Mouse (Mus musculus): ENCODE measurements around the gene Nps. TPM values are rescaled to one million over a fixed set of nuclear protein-coding genes. Genes with fewer than 3 reads are reported as not detected.

Gene Nps
- polyA plus RNA-seq, 1 experiment from 2014 or later = not detected

DNA sequence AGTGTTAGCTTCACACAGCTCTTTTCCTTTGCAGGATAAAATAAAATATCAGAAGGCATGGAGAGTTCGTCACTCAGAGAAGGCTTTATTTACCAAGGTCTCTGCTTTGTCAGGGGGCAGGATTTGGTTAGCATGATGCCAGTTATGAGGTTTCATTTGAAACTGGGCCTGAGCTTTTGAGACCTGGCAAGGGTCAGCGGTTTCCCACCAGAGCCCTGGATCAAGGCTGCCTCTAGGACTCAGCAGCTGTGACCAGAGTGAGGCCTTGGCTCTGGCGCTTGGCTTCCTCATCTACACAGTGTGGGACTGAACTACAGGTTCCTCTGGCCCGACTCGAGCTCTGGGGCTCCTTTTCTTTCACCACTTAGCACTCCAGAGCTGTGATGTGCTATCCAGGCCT is 12.5 kb downstream of the Nps start:
- Histone ChIP-seq H3K4me3 (ENCODE audit: inconsistent target) (no peak overlapping the region), H3K27ac (no peak overlapping the region), H3K79me2 (ENCODE audit: inconsistent target) (no peaks in the 10 kb centered on the region), H3K36me3 (ENCODE audit: inconsistent target) (no peaks in the 10 kb centered on the region)
- 84% methylated on average over 5 of the region's 5 CpGs for WGBS (ENCODE audit: missing documents)

DNA sequence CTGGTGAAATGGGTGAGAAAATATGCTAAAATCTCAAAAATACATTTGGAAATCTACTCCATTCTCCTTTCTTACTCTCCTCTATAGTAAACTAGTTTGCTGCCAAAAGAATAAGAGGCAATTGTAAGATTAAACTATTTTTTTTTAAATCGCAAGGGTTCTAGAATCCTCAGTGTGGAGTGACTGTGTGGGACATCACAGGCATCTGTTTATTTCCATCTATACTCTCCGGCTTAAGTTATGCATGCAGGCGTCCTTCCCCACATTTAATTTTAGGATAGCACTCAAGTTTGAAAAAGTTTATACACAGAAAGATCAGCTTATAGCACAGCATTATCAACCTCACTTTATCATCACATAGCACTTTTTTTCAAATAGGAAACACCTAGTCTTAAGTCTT is 24.7 kb downstream of the Nps start:
- H3K27ac ChIP-seq = no peak overlapping the region
- no peaks in the 10 kb centered on the region for H3K36me3 ChIP-seq (ENCODE audit: inconsistent target)
- no peak overlapping the region for H3K4me3 ChIP-seq (ENCODE audit: inconsistent target)
- WGBS (ENCODE audit: missing documents) = 81% methylated on average over 3 of the region's 3 CpGs
- no peaks in the 10 kb centered on the region for H3K79me2 ChIP-seq (ENCODE audit: inconsistent target)

DNA sequence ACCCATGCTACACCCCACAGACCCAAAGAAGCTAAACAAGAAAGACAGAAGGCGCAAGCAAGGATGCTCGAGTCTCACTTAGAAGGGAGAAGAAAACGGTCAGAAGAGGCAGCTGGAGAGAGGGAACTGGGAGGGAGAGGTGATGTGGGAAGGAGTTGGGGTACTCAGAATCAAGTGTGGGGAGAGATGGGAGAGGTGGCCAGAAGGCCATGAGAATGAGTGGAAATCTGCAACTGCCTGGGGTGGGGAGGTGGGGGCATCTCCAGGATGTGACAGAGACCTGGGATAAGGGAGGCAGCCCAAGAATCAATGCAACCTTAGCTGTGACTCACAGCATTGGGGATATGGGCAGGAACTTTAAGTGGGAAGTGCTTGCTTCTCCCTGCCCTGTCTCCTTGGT is 31.5 kb downstream of the Nps start:
- H3K27ac ChIP-seq = no peak overlapping the region
- no peaks in the 10 kb centered on the region for H3K79me2 ChIP-seq (ENCODE audit: inconsistent target)
- H3K4me3 ChIP-seq (ENCODE audit: inconsistent target) = no peak overlapping the region
- H3K36me3 ChIP-seq (ENCODE audit: inconsistent target) = no peaks in the 10 kb centered on the region
- WGBS (ENCODE audit: missing documents) = 93% methylated on average over 3 of the region's 3 CpGs

DNA sequence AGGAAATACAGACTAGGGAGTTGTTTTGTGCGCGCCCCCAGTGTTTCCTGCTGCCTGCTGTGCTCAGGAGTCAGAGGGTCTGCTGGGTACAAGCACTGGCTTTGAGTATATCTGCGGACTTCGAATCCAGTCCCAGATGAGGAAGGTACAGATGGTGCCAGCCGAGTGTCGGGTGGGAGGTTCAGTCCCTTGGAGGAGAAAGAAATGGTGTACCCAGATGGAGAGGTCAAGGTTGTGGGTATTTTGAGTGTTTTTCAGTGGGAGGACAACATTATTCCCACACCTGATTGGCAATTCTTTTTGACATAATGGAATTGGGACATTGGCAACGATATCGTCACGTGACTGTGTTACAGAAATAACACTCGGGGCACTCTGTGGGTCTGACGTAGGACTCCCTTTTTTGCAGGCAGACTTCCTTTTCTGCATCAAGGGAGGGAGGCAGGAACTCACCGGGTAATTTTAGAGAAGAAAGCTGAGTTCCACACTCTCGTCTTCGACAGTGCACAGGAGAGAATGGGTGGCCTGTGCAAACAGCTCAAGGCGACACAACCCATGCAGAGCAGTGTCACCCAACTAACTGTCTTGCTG is 33.2 kb downstream of the Nps start:
- no peak overlapping the region for H3K4me3 ChIP-seq (ENCODE audit: inconsistent target)
- no peaks in the 10 kb centered on the region for H3K36me3 ChIP-seq (ENCODE audit: inconsistent target)
- WGBS (ENCODE audit: missing documents) = 24% methylated on average over 15 of the region's 15 CpGs
- no peaks in the 10 kb centered on the region for H3K79me2 ChIP-seq (ENCODE audit: inconsistent target)
- H3K27ac ChIP-seq = no peak overlapping the region

DNA sequence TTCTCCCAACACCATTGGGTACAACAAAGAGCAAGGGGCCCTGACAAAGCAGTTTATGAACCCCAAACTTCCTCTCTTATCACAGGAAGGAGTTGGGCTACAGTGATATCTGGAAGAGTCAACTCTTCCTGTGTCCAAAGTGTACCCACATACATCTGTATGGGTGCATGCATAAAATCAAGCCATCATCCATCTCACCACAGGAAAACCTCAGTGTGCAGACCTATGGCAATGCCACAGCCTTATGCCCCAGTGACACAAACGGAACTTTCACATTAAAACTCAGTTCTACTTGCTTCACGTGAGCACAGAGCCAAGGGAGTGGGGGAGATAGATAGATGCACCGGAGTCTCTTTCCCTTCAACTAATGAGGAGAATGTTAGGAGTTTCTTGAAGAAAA is 36.0 kb downstream of the Nps start:
- no peak overlapping the region for H3K27ac ChIP-seq
- no peak overlapping the region for H3K4me3 ChIP-seq (ENCODE audit: inconsistent target)
- WGBS (ENCODE audit: missing documents) = 4% methylated on average over 3 of the region's 3 CpGs
- no peaks in the 10 kb centered on the region for H3K79me2 ChIP-seq (ENCODE audit: inconsistent target)
- H3K36me3 ChIP-seq (ENCODE audit: inconsistent target) = no peaks in the 10 kb centered on the region

DNA sequence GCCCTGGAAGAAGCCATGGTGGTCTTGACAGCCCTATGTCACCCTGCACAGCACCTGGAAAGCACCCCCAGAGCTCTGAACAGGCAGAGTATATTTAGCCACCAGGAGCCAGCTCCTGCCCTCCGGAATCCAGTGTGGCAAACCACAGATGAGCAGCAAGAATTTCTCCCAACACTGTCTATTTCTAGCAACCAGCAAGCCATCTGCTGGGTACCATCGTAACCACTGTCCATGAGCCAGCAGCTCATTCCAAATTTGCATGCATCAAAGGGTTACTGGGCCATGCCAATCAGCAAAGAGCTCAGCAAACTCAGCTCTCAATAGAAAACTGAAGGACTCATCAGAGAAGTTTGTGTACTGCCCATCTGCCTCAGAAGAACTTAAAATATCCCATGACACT is 46.0 kb downstream of the Nps start:
- WGBS (ENCODE audit: missing documents) = 79% methylated on average over 2 of the region's 2 CpGs
- Histone ChIP-seq H3K79me2 (ENCODE audit: inconsistent target) (no peaks in the 10 kb centered on the region), H3K4me3 (ENCODE audit: inconsistent target) (no peak overlapping the region), H3K36me3 (ENCODE audit: inconsistent target) (no peaks in the 10 kb centered on the region), H3K27ac (no peak overlapping the region)

Other genes with a start within 250 kb of the Nps start
- not detected in 3 replicates for gene Foxi2, start 151.6 kb downstream of the Nps start, polyA plus RNA-seq (2018)